Mouse (Mus musculus) megakaryocyte, embryonic 14.5 days (primary cell): ENCODE results near the gene Fkbp8.

ENCODE experiments used
- FLI1 ChIP-seq: IDR thresholded peaks from 2 replicates; pipeline ENCODE4 v1.6.1; 2012; ENCODE audit warnings: low read length, inconsistent platforms, mixed read lengths
- GATA1 ChIP-seq: IDR thresholded peaks from 3 replicates; pipeline ENCODE4 v1.6.1; 2012; ENCODE audit warnings: mixed read lengths, low read length, inconsistent platforms, borderline replicate concordance

GRCm38 (mm10) chr8:70486941-70487520, 40.5 kb upstream of the Fkbp8 start, which contains the start of gene Tmem59l:
- no peak for TF ChIP-seq GATA1
- TF ChIP-seq FLI1, result no peak
